Mouse (Mus musculus) kidney, embryonic 14.5 days (tissue): ENCODE data around the gene Prkd1. TPM values are rescaled to one million over a fixed set of nuclear protein-coding genes. Genes with fewer than 3 reads are reported as not detected.
"Not testable (repeated sequence)": the region's sequence is repeated elsewhere in the genome, so short reads cannot be mapped to it uniquely, and the experiment has no call there.

Experiments used
- ATAC-seq: fragments of 200-750 bp; cut with Nextera tagmentation; 2 replicates; pipeline ENCODE4 v1.8.0; 2017; ENCODE audit warnings: moderate number of reproducible peaks, mild to moderate bottlenecking, moderate TSS enrichment, moderate library complexity; ENCODE audit not compliant: low FRiP score, low TSS enrichment
- H3K27ac ChIP-seq: fragments of 300-500 bp; sonication (generic); 2 replicates; pipeline ENCODE4 v1.5.1; 2014; ENCODE audit warnings: low read depth, mild to moderate bottlenecking, low read length, moderate library complexity, mixed read lengths
- H3K27me3 ChIP-seq: fragments of 300-500 bp; sonication (generic); 2 replicates; pipeline ENCODE4 v1.6.1; 2014; ENCODE audit warnings: mild to moderate bottlenecking, low read length; ENCODE audit not compliant: control insufficient read depth, insufficient read depth
- H3K36me3 ChIP-seq: fragments of 300-500 bp; sonication (generic); 2 replicates; pipeline ENCODE4 v1.6.1; 2014; ENCODE audit warnings: low read length, mixed read lengths; ENCODE audit not compliant: control insufficient read depth, insufficient read depth
- H3K4me1 ChIP-seq: fragments of 300-500 bp; sonication (generic); 2 replicates; pipeline ENCODE4 v1.6.1; 2014; ENCODE audit warnings: low read length, mixed read lengths; ENCODE audit not compliant: control insufficient read depth, insufficient read depth
- H3K4me2 ChIP-seq: fragments of 300-500 bp; sonication (generic); replicated peaks from 2 replicates; pipeline ENCODE4 v1.6.1; 2014; ENCODE audit warnings: low read depth, mild to moderate bottlenecking, low read length
- H3K4me3 ChIP-seq: fragments of 300-500 bp; sonication (generic); 2 replicates; pipeline ENCODE4 v1.5.1; 2014; ENCODE audit warnings: mild to moderate bottlenecking, low read length
- H3K9ac ChIP-seq: fragments of 300-500 bp; sonication (generic); 2 replicates; pipeline ENCODE4 v1.6.1; 2014; ENCODE audit warnings: low read depth, mild to moderate bottlenecking, low read length, moderate library complexity
- H3K9me3 ChIP-seq: fragments of 300-500 bp; sonication (generic); 2 replicates; pipeline ENCODE4 v1.6.1; 2016; ENCODE audit warnings: low read length; ENCODE audit not compliant: control insufficient read depth
- WGBS: fragments of 180-500 bp; shearing (Covaris S2); extraction: QIAGEN DNeasy Blood & Tissue Kit; methylation state at CpG from one replicate; pipeline ENCODE4 v1.1.7; 2014; 5-methylcytosine and 5-hydroxymethylcytosine counted together
- polyA plus RNA-seq: library from polyadenylated mRNA; unstranded; fragments of >200 nt; fragmentation: Nextera tagmentation; extraction: Ambion mirVana; gene quantifications from 2 replicates; pipeline ENCODE4 v1.2.1, GENCODE M21; 2014

Gene Prkd1
- polyA plus RNA-seq, result 3.7 and 6.0 TPM in 2 replicates

DNA sequence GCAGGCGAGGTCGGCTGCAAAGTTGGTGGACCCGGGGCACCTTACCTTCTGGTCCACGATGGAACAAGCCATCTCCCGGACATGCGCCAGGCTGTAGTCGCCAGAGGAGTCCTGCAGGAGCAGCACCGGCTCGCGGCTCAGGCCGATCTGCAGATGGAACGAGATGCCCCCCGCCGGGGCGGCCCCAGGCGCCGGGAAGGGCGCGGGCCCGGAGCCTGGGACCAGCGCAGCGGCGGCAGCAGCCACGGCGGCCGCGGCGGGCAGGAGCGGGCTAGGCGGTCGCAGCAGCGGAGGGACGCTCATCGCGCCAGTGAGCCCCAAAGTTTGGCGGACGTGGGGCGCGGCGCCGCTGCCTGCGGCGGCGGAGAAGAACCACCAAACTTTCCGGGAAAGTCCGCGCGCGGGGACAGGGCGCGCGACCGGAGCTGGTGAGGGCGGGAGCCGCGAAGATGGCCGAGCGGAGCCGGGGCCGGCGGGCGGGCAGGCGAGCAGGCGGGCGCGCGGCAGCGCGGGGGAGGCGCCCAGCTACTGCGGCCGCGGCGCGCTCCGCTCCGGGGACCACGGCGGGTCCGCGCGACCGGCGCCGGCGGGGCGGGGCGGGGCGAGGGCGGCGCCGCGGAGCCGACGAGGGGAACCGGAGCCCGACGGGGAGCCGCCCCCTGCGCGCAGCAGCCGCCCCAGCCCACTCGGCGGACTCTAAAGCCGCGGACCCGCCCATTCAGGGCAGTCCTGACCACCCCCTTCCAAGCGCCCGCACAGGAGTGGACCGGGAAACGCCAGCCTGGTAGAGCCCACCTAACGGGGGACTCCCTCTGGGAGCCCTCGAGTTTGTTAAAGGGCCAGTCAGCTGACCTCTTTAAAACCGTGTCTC lies at the start of gene Prkd1:
Prkd1 (minus strand) TSS at position 428 of the 871 bp plus-strand sequence.
- Histone ChIP-seq H3K4me1 (peaks cover 3% of the 10 kb centered on the region; the same call in 1 of the 2 replicates), H3K27ac (peak within 1 kb of the TSS; percentile 70), H3K27me3 (no peaks in the 10 kb centered on the region), H3K9ac (peak within 1 kb of the TSS; percentile 78), H3K4me3 (peak within 1 kb of the TSS; percentile 83), H3K4me2 (peak within 1 kb of the TSS; percentile 84), H3K9me3 (no peaks in the 10 kb centered on the region), H3K36me3 (no peaks in the 10 kb centered on the region)
- WGBS, result under 1% methylated on average over 92 of the region's 114 CpGs
- ATAC-seq, result peak; percentile 97

DNA sequence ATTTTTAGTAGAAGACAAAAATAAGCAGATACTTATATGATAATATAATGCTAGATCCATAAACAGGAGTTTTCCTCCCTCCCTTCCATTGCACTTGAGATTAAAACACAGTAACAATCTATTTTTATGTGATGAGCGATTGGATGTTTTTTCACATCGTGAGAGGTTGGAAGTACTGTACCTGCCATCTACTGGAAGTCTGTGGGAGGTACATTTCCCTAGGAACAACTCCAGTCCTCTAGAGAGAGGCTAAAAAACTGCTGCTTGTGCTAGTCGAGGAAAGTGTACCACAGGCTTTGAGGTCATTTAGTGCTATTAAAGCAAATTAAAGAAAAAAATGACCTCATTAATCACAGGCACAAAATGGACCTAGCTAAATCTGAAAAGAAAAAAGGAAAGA lies 48.6 kb upstream of the Prkd1 start:
- Histone ChIP-seq H3K36me3 (no peaks in the 10 kb centered on the region), H3K9ac (no peak overlapping the region), H3K4me2 (no peak overlapping the region), H3K4me1 (no peaks in the 10 kb centered on the region), H3K27ac (no peak overlapping the region), H3K27me3 (no peaks in the 10 kb centered on the region), H3K9me3 (no peaks in the 10 kb centered on the region), H3K4me3 (no peak overlapping the region)
- WGBS, result 6% methylated on average over 3 of the region's 3 CpGs
- peak; percentile 68; the same call in 1 of the 2 replicates for ATAC-seq

DNA sequence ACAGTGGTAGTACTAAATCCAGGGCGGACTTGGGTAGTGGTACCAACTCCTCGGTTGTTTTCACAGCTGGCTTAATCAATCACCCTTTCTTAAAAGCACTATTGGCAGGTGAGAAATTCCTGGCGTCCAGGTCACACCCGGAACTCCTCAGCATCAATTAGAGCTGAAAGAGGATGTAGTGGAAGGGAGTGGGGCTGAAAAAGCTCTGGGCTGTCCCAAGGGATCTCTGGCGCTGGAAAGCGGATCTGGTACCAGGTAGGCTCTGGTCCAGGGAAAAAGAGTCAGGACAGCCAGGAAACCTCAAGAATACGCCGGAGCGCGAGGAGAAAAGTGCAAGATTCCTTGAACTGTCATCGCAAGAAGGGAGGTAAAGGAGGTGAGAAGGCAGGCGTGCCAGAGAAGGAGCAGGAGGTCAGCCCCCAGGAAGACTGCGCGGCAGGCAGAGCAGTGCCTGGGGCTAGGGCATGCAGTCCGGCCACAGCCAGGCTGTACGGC lies 675 bp downstream of the Prkd1 start:
- no peak overlapping the region; the same call in 1 of the 2 replicates for H3K27ac ChIP-seq
- H3K4me2 ChIP-seq, result peak overlapping the region; percentile 84
- ATAC-seq, result peak; percentile 74; the same call in 1 of the 2 replicates
- no peaks in the 10 kb centered on the region for H3K36me3 ChIP-seq
- H3K4me1 ChIP-seq, result peaks cover 3% of the 10 kb centered on the region; the same call in 1 of the 2 replicates
- H3K9ac ChIP-seq, result peak overlapping the region; percentile 78
- H3K4me3 ChIP-seq, result peak overlapping the region; percentile 83
- WGBS, result 1% methylated on average over 16 of the region's 16 CpGs
- H3K27me3 ChIP-seq, result no peaks in the 10 kb centered on the region
- H3K9me3 ChIP-seq, result no peaks in the 10 kb centered on the region

DNA sequence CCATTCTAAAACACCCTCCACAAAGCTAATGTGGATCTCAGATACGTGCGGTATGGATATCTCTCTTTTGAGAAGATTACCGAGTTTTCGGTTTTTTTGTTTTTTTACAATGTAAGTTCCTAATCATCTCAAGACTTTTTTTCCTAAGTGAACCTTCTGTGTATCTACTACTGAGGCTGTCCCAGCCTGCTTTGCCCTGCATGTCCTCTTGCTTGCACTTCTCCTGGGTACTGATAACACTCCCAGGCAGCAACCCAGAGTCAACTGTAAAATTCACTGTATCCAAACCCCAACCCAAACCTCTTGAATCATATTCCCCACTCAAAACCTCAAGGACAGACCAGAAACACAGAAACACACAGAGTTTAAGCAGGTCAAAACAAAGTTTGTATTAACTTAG lies 2.0 kb downstream of the Prkd1 start:
- ATAC-seq, result no peak
- Histone ChIP-seq H3K4me3 (no peak overlapping the region), H3K36me3 (no peaks in the 10 kb centered on the region), H3K4me1 (peaks cover 3% of the 10 kb centered on the region; the same call in 1 of the 2 replicates), H3K4me2 (no peak overlapping the region; the same call in 1 of the 2 replicates), H3K27me3 (no peaks in the 10 kb centered on the region), H3K9me3 (no peaks in the 10 kb centered on the region), H3K27ac (no peak overlapping the region), H3K9ac (no peak overlapping the region)
- 90% methylated on average over 4 of the region's 4 CpGs for WGBS

DNA sequence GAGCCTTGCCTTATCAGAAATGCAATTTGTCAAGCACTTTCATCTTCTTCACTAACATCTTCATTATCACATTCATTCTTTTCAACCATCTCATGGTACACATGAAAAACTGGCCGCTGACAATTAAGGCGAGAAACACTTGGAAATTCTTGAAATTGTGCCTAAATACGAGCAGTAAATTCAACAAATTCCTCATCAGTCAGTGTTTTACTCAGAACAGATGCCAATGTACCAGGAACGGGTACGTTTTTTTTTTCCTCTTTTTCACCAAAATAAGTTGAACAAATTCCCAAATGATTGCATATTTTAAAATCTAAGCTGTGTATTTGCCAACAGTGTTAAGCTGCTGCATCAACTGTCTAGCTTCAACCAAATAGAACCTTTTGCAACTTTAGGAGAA lies 6.2 kb downstream of the Prkd1 start:
- 84% methylated on average over 5 of the region's 5 CpGs for WGBS

DNA sequence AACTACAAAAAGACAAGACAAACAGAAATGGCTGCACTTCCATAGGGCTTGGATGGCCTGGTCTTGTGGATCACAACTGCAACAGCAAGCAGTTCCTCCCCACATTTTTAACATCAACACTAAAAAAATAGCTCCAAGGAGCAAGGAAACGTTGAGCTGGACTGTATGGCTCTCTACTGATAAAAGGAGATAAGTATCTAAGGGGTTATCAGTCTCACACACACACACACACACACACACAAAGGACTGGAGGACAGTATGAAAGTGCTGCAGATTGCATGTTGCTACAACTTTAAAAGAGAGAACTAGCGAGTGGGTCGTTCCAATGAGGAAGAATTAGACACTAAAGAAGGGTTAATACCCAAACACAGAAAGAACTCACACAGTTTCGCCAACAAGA lies 8.7 kb downstream of the Prkd1 start:
- Histone ChIP-seq H3K9me3 (no peaks in the 10 kb centered on the region), H3K9ac (no peak overlapping the region), H3K4me1 (no peaks in the 10 kb centered on the region), H3K4me2 (no peak overlapping the region), H3K27ac (no peak overlapping the region), H3K27me3 (no peaks in the 10 kb centered on the region), H3K4me3 (no peak overlapping the region), H3K36me3 (no peaks in the 10 kb centered on the region)
- ATAC-seq, result no peak
- WGBS, result 77% methylated on average over 4 of the region's 4 CpGs

More for the DNA sequence above, 6.2 kb downstream of the Prkd1 start:
- Histone ChIP-seq H3K9me3 (no peaks in the 10 kb centered on the region), H3K27ac (no peak overlapping the region), H3K36me3 (no peaks in the 10 kb centered on the region), H3K4me2 (no peak overlapping the region), H3K4me1 (no peaks in the 10 kb centered on the region; the same call in 1 of the 2 replicates), H3K9ac (no peak overlapping the region), H3K27me3 (no peaks in the 10 kb centered on the region), H3K4me3 (no peak overlapping the region)
- ATAC-seq, result no peak

DNA sequence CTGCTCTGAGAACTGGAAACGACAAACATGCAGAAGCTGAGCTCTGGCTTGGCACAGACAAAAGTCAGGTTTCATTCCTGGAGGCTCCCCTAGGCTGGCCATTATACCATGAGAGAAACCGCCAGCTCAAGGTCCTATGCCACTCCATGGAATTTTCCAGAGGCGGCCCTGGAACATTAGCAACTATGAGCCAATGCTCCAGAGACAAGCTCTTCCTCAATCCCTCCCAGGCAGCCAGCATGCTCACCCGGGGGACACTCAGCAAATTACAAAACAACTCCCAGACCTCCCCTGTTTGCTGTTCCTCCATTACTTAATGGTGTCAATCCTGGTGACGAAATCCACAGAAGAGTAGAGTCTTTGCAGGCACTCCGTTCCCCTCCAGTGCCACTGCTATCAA lies 14.5 kb downstream of the Prkd1 start:
- no peaks in the 10 kb centered on the region for H3K36me3 ChIP-seq
- H3K4me3 ChIP-seq, result no peak overlapping the region
- no peak overlapping the region for H3K9ac ChIP-seq
- ATAC-seq, result no peak
- H3K27ac ChIP-seq, result no peak overlapping the region
- no peaks in the 10 kb centered on the region for H3K9me3 ChIP-seq
- WGBS, result 71% methylated on average over 6 of the region's 6 CpGs
- H3K27me3 ChIP-seq, result no peaks in the 10 kb centered on the region
- H3K4me2 ChIP-seq, result no peak overlapping the region
- H3K4me1 ChIP-seq, result no peaks in the 10 kb centered on the region

DNA sequence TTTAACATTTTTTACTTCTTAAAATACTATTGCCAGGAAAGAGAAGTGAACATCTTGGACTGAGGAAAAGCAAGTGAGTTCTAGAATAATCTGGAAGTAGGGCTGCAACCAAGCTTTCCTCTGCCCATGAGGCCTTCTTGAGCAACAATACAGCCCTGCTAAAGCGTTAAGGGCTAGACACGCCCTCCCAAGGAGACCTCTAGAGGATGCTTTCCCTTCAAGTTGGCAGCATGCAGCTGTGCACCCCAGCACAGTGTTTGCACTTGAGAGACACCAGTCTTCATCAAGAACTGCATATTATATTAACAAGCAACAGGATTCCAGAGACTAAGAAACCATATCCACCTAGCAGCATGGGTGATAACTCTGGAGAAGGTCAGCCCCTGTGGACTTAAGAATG lies 22.8 kb downstream of the Prkd1 start:
- H3K4me2 ChIP-seq, ATAC-seq, H3K4me3 ChIP-seq, H3K36me3 ChIP-seq, H3K9me3 ChIP-seq, H3K27ac ChIP-seq, H3K9ac ChIP-seq, H3K4me1 ChIP-seq, H3K27me3 ChIP-seq: not testable (repeated sequence)
- WGBS, result 65% methylated on average over 2 of the region's 2 CpGs

DNA sequence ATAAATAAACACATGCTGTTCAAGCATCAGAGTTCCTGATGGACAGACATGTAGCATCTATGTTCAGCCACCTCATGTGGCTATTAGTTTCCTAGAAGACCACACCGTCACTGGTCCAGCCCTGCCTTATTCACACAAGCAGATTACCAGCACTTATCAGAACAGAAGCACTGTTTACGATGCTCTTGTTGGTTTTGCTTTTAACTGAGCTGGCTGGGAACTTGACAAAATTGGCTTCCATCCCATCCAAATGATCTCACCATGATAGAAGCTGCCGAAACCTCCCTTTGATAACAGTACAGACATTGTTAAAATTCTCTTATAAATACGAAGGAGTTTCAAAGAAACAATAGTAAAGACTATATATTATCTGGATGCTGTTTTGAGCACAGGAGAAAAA lies 24.7 kb downstream of the Prkd1 start:
- WGBS, result 55% methylated on average over 4 of the region's 4 CpGs
- H3K4me1 ChIP-seq, result no peaks in the 10 kb centered on the region
- no peak overlapping the region for H3K27ac ChIP-seq
- H3K4me2 ChIP-seq, result no peak overlapping the region
- ATAC-seq, result no peak
- no peaks in the 10 kb centered on the region for H3K9me3 ChIP-seq
- H3K36me3 ChIP-seq, result no peaks in the 10 kb centered on the region
- no peaks in the 10 kb centered on the region for H3K27me3 ChIP-seq
- H3K4me3 ChIP-seq, result no peak overlapping the region
- no peak overlapping the region for H3K9ac ChIP-seq
